Mouse (Mus musculus): ENCODE measurements around the gene Tma7. TPM values are rescaled to one million over a fixed set of nuclear protein-coding genes. Genes with fewer than 3 reads are reported as not detected.

Gene Tma7
- polyA plus RNA-seq, 1 experiment from 2014 or later: 752 TPM

GRCm38 (mm10) chr9:109093786-109094552 lies 11.6 kb upstream of the Tma7 start:
- Histone ChIP-seq H3K4me3 (replicated peaks) (peak overlapping the region; percentile 82), H3K27ac (replicated peaks) (peak overlapping the region; percentile 97), H3K9me3 (replicated peaks) (no peaks in the 10 kb centered on the region), H3K27me3 (replicated peaks) (no peaks in the 10 kb centered on the region), H3K4me2 (peak overlapping the region; percentile 71), H3K4me1 (peaks cover 45% of the 10 kb centered on the region), H3K9ac (replicated peaks) (peak overlapping the region; percentile 79), H3K36me3 (peaks cover 26% of the 10 kb centered on the region)
- WGBS: 9% methylated on average over 11 of the region's 11 CpGs
- no peak for ATAC-seq (ENCODE audit: low FRiP score)

GRCm38 (mm10) chr9:109092799-109093198 lies 10.4 kb upstream of the Tma7 start:
- Histone ChIP-seq H3K27ac (replicated peaks) (no peak overlapping the region), H3K4me2 (no peak overlapping the region), H3K9me3 (replicated peaks) (no peaks in the 10 kb centered on the region), H3K27me3 (replicated peaks) (no peaks in the 10 kb centered on the region), H3K4me1 (peaks cover 37% of the 10 kb centered on the region), H3K9ac (replicated peaks) (no peak overlapping the region), H3K36me3 (peaks cover 26% of the 10 kb centered on the region), H3K4me3 (replicated peaks) (no peak overlapping the region)
- WGBS: 51% methylated on average over 6 of the region's 6 CpGs
- ATAC-seq (ENCODE audit: low FRiP score): no peak

- no peak overlapping the region for H3K4me2 ChIP-seq
- H3K36me3 ChIP-seq: peaks cover 26% of the 10 kb centered on the region
- no peaks in the 10 kb centered on the region for H3K9me3 ChIP-seq (replicated peaks)
- H3K27me3 ChIP-seq (replicated peaks): no peaks in the 10 kb centered on the region
- no peak overlapping the region for H3K27ac ChIP-seq (replicated peaks)
- H3K9ac ChIP-seq (replicated peaks): no peak overlapping the region
- no peak for ATAC-seq (ENCODE audit: low FRiP score)
- no peak overlapping the region for H3K4me3 ChIP-seq (replicated peaks)
- 89% methylated on average over 8 of the region's 8 CpGs for WGBS
- peaks cover 27% of the 10 kb centered on the region for H3K4me1 ChIP-seq
These were observed 9.4 kb upstream of the Tma7 start for GRCm38 (mm10) chr9:109091802-109092201.

GRCm38 (mm10) chr9:109090446-109090845 lies 8.1 kb upstream of the Tma7 start:
- Histone ChIP-seq H3K4me3 (replicated peaks) (no peak overlapping the region), H3K36me3 (peaks cover 26% of the 10 kb centered on the region), H3K4me2 (no peak overlapping the region), H3K27me3 (replicated peaks) (no peaks in the 10 kb centered on the region), H3K4me1 (peaks cover 17% of the 10 kb centered on the region), H3K9me3 (replicated peaks) (no peaks in the 10 kb centered on the region), H3K27ac (replicated peaks) (no peak overlapping the region), H3K9ac (replicated peaks) (no peak overlapping the region)
- ATAC-seq (ENCODE audit: low FRiP score): no peak
- WGBS: 69% methylated on average over 15 of the region's 15 CpGs

- peaks cover 11% of the 10 kb centered on the region for H3K4me1 ChIP-seq
- H3K4me3 ChIP-seq (replicated peaks): no peak overlapping the region
- H3K27ac ChIP-seq (replicated peaks): no peak overlapping the region
- no peak for ATAC-seq (ENCODE audit: low FRiP score)
- no peaks in the 10 kb centered on the region for H3K27me3 ChIP-seq (replicated peaks)
- H3K9ac ChIP-seq (replicated peaks): no peak overlapping the region
- H3K9me3 ChIP-seq (replicated peaks): no peaks in the 10 kb centered on the region
- WGBS: 20% methylated on average over 5 of the region's 5 CpGs
- H3K4me2 ChIP-seq: no peak overlapping the region
- peaks cover 26% of the 10 kb centered on the region for H3K36me3 ChIP-seq
These were observed 5.6 kb upstream of the Tma7 start for GRCm38 (mm10) chr9:109087987-109088386.

GRCm38 (mm10) chr9:109084922-109085321 lies 2.5 kb upstream of the Tma7 start:
- ATAC-seq (ENCODE audit: low FRiP score): no peak
- Histone ChIP-seq H3K4me2 (no peak overlapping the region), H3K27ac (replicated peaks) (no peak overlapping the region), H3K9me3 (replicated peaks) (no peaks in the 10 kb centered on the region), H3K36me3 (peaks cover 13% of the 10 kb centered on the region), H3K9ac (replicated peaks) (no peak overlapping the region), H3K4me3 (replicated peaks) (no peak overlapping the region), H3K27me3 (replicated peaks) (no peaks in the 10 kb centered on the region), H3K4me1 (peaks cover 31% of the 10 kb centered on the region)
- WGBS: 20% methylated on average over 2 of the region's 2 CpGs

- Histone ChIP-seq H3K4me2 (peak overlapping the region; percentile 67), H3K27ac (replicated peaks) (peak overlapping the region; percentile 80), H3K36me3 (peaks cover 22% of the 10 kb centered on the region), H3K4me1 (peaks cover 28% of the 10 kb centered on the region), H3K9me3 (replicated peaks) (no peaks in the 10 kb centered on the region), H3K9ac (replicated peaks) (peak overlapping the region; percentile 87), H3K4me3 (replicated peaks) (peak overlapping the region; percentile 82), H3K27me3 (replicated peaks) (no peaks in the 10 kb centered on the region)
- peak; percentile 35; the same call in 1 of the 2 replicates for ATAC-seq (ENCODE audit: low FRiP score)
- 5% methylated on average over 11 of the region's 11 CpGs for WGBS
These were observed 651 bp downstream of the Tma7 start for GRCm38 (mm10) chr9:109081749-109082123.

GRCm38 (mm10) chr9:109080516-109080915 lies 1.9 kb downstream of the Tma7 start:
- H3K27me3 ChIP-seq (replicated peaks): no peaks in the 10 kb centered on the region
- H3K4me2 ChIP-seq: no peak overlapping the region
- no peak overlapping the region for H3K27ac ChIP-seq (replicated peaks)
- no peak for ATAC-seq (ENCODE audit: low FRiP score)
- H3K9me3 ChIP-seq (replicated peaks): no peaks in the 10 kb centered on the region
- peaks cover 28% of the 10 kb centered on the region for H3K4me1 ChIP-seq
- WGBS: 96% methylated on average over 3 of the region's 3 CpGs
- peaks cover 22% of the 10 kb centered on the region for H3K36me3 ChIP-seq
- no peak overlapping the region for H3K4me3 ChIP-seq (replicated peaks)
- H3K9ac ChIP-seq (replicated peaks): no peak overlapping the region

- Histone ChIP-seq H3K4me1 (peaks cover 27% of the 10 kb centered on the region), H3K9me3 (replicated peaks) (no peaks in the 10 kb centered on the region), H3K4me2 (peak within 1 kb of the TSS; percentile 93), H3K4me3 (replicated peaks) (peak within 1 kb of the TSS; percentile 90), H3K27me3 (replicated peaks) (no peaks in the 10 kb centered on the region), H3K9ac (replicated peaks) (peak within 1 kb of the TSS; percentile 93), H3K36me3 (peaks cover 40% of the 10 kb centered on the region), H3K27ac (replicated peaks) (peak within 1 kb of the TSS; percentile 86)
- peak; percentile 96 for ATAC-seq (ENCODE audit: low FRiP score)
- under 1% methylated on average over 57 of the region's 57 CpGs for whole genome bisulfite sequencing
These were observed 8.5 kb downstream of the Tma7 start, which contains the start of gene Atrip for GRCm38 (mm10) chr9:109073661-109074573. Atrip (minus strand) TSS chr9:109074124.

- H3K4me3 ChIP-seq (replicated peaks): no peak overlapping the region
- H3K4me2 ChIP-seq: no peak overlapping the region
- H3K27ac ChIP-seq (replicated peaks): no peak overlapping the region
- peaks cover 84% of the 10 kb centered on the region for H3K36me3 ChIP-seq
- H3K4me1 ChIP-seq: peaks cover 15% of the 10 kb centered on the region
- no peaks in the 10 kb centered on the region for H3K9me3 ChIP-seq (replicated peaks)
- ATAC-seq (ENCODE audit: low FRiP score): no peak
- H3K27me3 ChIP-seq (replicated peaks): no peaks in the 10 kb centered on the region
- 96% methylated on average over 3 of the region's 3 CpGs for WGBS
- H3K9ac ChIP-seq (replicated peaks): no peak overlapping the region
These were observed 14.2 kb downstream of the Tma7 start for GRCm38 (mm10) chr9:109068095-109068735.

- H3K4me1 ChIP-seq: peaks cover 20% of the 10 kb centered on the region
- peaks cover 72% of the 10 kb centered on the region for H3K36me3 ChIP-seq
- no peaks in the 10 kb centered on the region for H3K9me3 ChIP-seq (replicated peaks)
- no peak overlapping the region for H3K27ac ChIP-seq (replicated peaks)
- 91% methylated on average over 5 of the region's 5 CpGs for WGBS
- H3K4me2 ChIP-seq: no peak overlapping the region
- ATAC-seq (ENCODE audit: low FRiP score): no peak
- H3K4me3 ChIP-seq (replicated peaks): no peak overlapping the region
- no peak overlapping the region for H3K9ac ChIP-seq (replicated peaks)
- no peaks in the 10 kb centered on the region for H3K27me3 ChIP-seq (replicated peaks)
These were observed 21.5 kb downstream of the Tma7 start for GRCm38 (mm10) chr9:109060898-109061295.

Data from neural tube, embryonic 15.5 days (tissue).